Mouse (Mus musculus) ES-E14 (cell line): ENCODE results near the gene Otulin. TPM values are rescaled to one million over a fixed set of nuclear protein-coding genes. Genes with fewer than 3 reads are reported as not detected.

Experiments
- DNase-seq: peaks from one replicate; pipeline ENCODE4 v3.0.0-alpha.2; 2013; ENCODE audit warnings: low read depth, low spot score
- H3K27ac ChIP-seq: 2 replicates; pipeline ENCODE4 v1.5.1; 2012; ENCODE audit warnings: low read depth, mild to moderate bottlenecking, low read length, moderate library complexity, mixed read lengths; ENCODE audit not compliant: poor library complexity, insufficient read depth, severe bottlenecking
- H3K36me3 ChIP-seq: 2 replicates; pipeline ENCODE4 v1.6.1; 2012; ENCODE audit warnings: mild to moderate bottlenecking, low read length, moderate library complexity, mixed read lengths; ENCODE audit not compliant: control insufficient read depth, poor library complexity, insufficient read depth, severe bottlenecking
- H3K4me1 ChIP-seq, 2 experiments: fragments of 150-350 bp in 1 of 2; sonication (generic) in 1 of 2; 2 replicates each; pipeline ENCODE4 v1.6.1; 2012; ENCODE audit warnings: low read length in 2 of 2, mild to moderate bottlenecking in 1 of 2, mixed read lengths in 1 of 2; ENCODE audit not compliant: control insufficient read depth in 2 of 2, insufficient read depth in 2 of 2, poor library complexity in 1 of 2
- H3K4me3 ChIP-seq, 2 experiments: fragments of 150-350 bp in 1 of 2; sonication (generic) in 1 of 2; 2 replicates each; pipeline ENCODE4 v1.5.1; 2012; ENCODE audit warnings: low read length in 2 of 2, low read depth in 1 of 2, mild to moderate bottlenecking in 1 of 2, mixed read lengths in 1 of 2; ENCODE audit not compliant: insufficient read depth in 1 of 2, poor library complexity in 1 of 2, severe bottlenecking in 1 of 2
- H3K9ac ChIP-seq: 2 replicates; pipeline ENCODE4 v1.6.1; 2012; ENCODE audit warnings: low read depth, mild to moderate bottlenecking, low read length, mixed read lengths; ENCODE audit not compliant: poor library complexity, insufficient read depth, severe bottlenecking
- H3K9me3 ChIP-seq: fragments of 150-350 bp; sonication (generic); 2 replicates; pipeline ENCODE4 v1.6.1; 2012; ENCODE audit warnings: low read depth, mild to moderate bottlenecking, low read length; ENCODE audit not compliant: control insufficient read depth, insufficient read depth
- CHD2 ChIP-seq: IDR thresholded peaks from 2 replicates; pipeline ENCODE4 v1.6.1; 2014; ENCODE audit warnings: mild to moderate bottlenecking, low read depth, low read length, inconsistent platforms
- HCFC1 ChIP-seq: IDR thresholded peaks from 2 replicates; pipeline ENCODE4 v1.6.1; 2012; ENCODE audit warnings: low read length, inconsistent platforms, borderline replicate concordance; ENCODE audit not compliant: insufficient read depth
- MAFK ChIP-seq: IDR thresholded peaks from 2 replicates; pipeline ENCODE4 v1.6.1; 2014; ENCODE audit warnings: mild to moderate bottlenecking, low read depth, low read length, inconsistent platforms; ENCODE audit not compliant: insufficient read depth
- ZC3H11A ChIP-seq: IDR thresholded peaks from 2 replicates; pipeline ENCODE4 v1.6.1; 2012; ENCODE audit warnings: low read depth, mild to moderate bottlenecking, inconsistent platforms, low read length, borderline replicate concordance
- ZNF384 ChIP-seq: IDR thresholded peaks from 2 replicates; pipeline ENCODE4 v1.6.1; 2012; ENCODE audit warnings: low read depth, low read length, inconsistent platforms
- in situ Hi-C, 2 experiments: fragments of 600-800 bp; cut with MboI; formaldehyde crosslinking; loops; one replicate each; pipeline ENCODE4 v1.15.1; 2025; ENCODE audit warnings: low sequenced_read_pairs in 2 of 2, inconsistent platforms in 1 of 2; ENCODE audit not compliant: unreplicated experiment in 2 of 2
- total RNA-seq: library from RNA; depleted of rRNA; stranded (reverse); fragments of 300-350 nt; gene quantifications from 2 replicates; pipeline ENCODE4 v1.2.3, GENCODE M21; 2012

Otulin gene
- total RNA-seq, 1 experiment = 28.0 TPM

GRCm38 (mm10) chr15:27669931-27670411 is 39.5 kb upstream of the Otulin start:
- peaks cover 0 to 2% of the 10 kb centered on the region in 2 experiments; a peak in 1 of 4 replicates for H3K4me1 ChIP-seq
- H3K36me3 ChIP-seq = no peaks in the 10 kb centered on the region
- no peak overlapping the region for H3K27ac ChIP-seq
- no peak for DNase-seq
- H3K9ac ChIP-seq = no peak overlapping the region
- no peaks in the 10 kb centered on the region for H3K9me3 ChIP-seq
- no peak overlapping the region for H3K4me3 ChIP-seq
- in situ Hi-C loops = no loop called here
- TF ChIP-seq HCFC1 = no peak
- TF ChIP-seq ZNF384 = no peak
- TF ChIP-seq MAFK = no peak
- no peak for TF ChIP-seq ZC3H11A
- no peak for TF ChIP-seq CHD2

DNA sequence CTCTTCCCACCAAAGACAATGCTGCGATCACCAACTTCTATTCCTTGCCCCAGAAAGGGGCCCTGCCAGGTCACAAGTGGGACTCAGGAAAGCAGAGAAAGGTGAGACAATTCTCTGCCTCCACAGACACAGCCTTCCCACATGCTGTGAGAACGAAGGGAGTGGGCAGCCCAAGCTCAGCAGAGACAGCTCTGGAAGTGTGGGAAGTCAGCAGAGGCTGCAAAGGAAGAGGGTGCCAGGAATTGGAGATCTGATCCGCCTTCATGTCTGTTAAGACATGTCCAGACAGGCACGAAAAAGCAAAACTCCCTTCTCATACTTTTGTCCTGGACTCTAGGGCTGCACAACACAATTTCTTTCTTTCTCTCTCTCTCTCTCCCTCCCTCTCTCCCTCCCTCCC is 38.8 kb upstream of the Otulin start:
- TF ChIP-seq ZC3H11A = no peak
- TF ChIP-seq HCFC1 = no peak
- no peak for TF ChIP-seq CHD2
- no peak for TF ChIP-seq ZNF384
- no peak for TF ChIP-seq MAFK
- Histone ChIP-seq H3K9me3 (no peaks in the 10 kb centered on the region), H3K9ac (no peak overlapping the region)

DNA sequence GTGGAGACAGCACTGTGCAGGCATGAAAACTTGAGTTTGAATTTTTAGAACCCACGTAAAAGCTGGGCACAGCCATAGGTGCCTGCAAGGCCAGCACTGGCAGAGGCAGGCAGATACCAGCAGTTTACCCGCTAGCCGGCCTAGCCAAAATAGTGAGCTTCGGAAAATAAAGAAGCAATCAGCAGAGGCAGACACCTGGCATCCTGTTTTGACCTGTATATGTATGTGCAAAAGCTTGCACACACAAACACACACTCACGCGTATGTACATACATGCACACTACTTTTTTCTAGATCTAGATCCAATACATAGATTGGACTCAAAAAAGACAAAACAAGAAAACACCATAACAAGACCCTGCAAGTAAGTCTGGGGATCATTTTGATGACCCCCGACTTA is 38.1 kb upstream of the Otulin start:
- Histone ChIP-seq H3K4me1 (peaks cover 0 to 2% of the 10 kb centered on the region in 2 experiments; a peak in 1 of 4 replicates), H3K4me3 (no peak overlapping the region), H3K9me3 (no peaks in the 10 kb centered on the region), H3K9ac (no peak overlapping the region), H3K36me3 (no peaks in the 10 kb centered on the region), H3K27ac (no peak overlapping the region)
- in situ Hi-C loops = no loop called here
- DNase-seq = no peak
- TF ChIP-seq CHD2 = no peak
- TF ChIP-seq ZNF384 = no peak
- TF ChIP-seq ZC3H11A = no peak
- TF ChIP-seq HCFC1 = no peak
- no peak for TF ChIP-seq MAFK

More for the DNA sequence above, 38.8 kb upstream of the Otulin start:
- in situ Hi-C loops = no loop called here
- Histone ChIP-seq H3K36me3 (no peaks in the 10 kb centered on the region), H3K27ac (no peak overlapping the region), H3K4me3 (no peak overlapping the region), H3K4me1 (peaks cover 0 to 2% of the 10 kb centered on the region in 2 experiments; a peak in 1 of 4 replicates)
- DNase-seq = no peak

GRCm38 (mm10) chr15:27668001-27668461 is 37.5 kb upstream of the Otulin start:
- no peak overlapping the region for H3K4me3 ChIP-seq
- H3K4me1 ChIP-seq = peaks cover 0 to 2% of the 10 kb centered on the region in 2 experiments; a peak in 1 of 4 replicates
- DNase-seq = no peak
- H3K36me3 ChIP-seq = no peaks in the 10 kb centered on the region
- in situ Hi-C loops = no loop called here
- H3K27ac ChIP-seq = no peak overlapping the region
- H3K9me3 ChIP-seq = no peaks in the 10 kb centered on the region
- H3K9ac ChIP-seq = no peak overlapping the region
- TF ChIP-seq ZNF384 (no peak), CHD2 (no peak), MAFK (no peak)
